Mouse (Mus musculus) MEL (cell line): Measurements from ENCODE around the gene Olfr504. TPM values are rescaled to one million over a fixed set of nuclear protein-coding genes. Genes with fewer than 3 reads are reported as not detected.
"Not testable (repeated sequence)": the region's sequence is repeated elsewhere in the genome, so short reads cannot be mapped to it uniquely, and the experiment has no call there.

Experiments used
- DNase-seq: peaks from one replicate; pipeline ENCODE4 v3.0.0; 2011; ENCODE audit warnings: low read depth, low spot score
- H3K27ac ChIP-seq: 2 replicates; pipeline ENCODE4 v1.5.1; 2012; ENCODE audit warnings: low read depth, mild to moderate bottlenecking, control low read depth, low read length, moderate library complexity; ENCODE audit not compliant: control insufficient read depth
- H3K27me3 ChIP-seq, 2 experiments: fragments of 150-350 bp in 1 of 2; sonication (generic) in 1 of 2; 2 replicates each; pipeline ENCODE4 v1.6.1; 2012; ENCODE audit warnings: low read length in 2 of 2, mild to moderate bottlenecking in 2 of 2, improper control_type of control experiment in 1 of 2, moderate library complexity in 1 of 2; ENCODE audit not compliant: insufficient read depth in 2 of 2, control insufficient read depth in 1 of 2
- H3K36me3 ChIP-seq, 2 experiments: 2 replicates each; pipeline ENCODE4 v1.6.1; 2012 to 2014; ENCODE audit warnings: low read length in 2 of 2, improper control_type of control experiment in 1 of 2, inconsistent platforms in 1 of 2, mild to moderate bottlenecking in 1 of 2; ENCODE audit not compliant: insufficient read depth in 2 of 2, control insufficient read depth in 1 of 2
- H3K4me1 ChIP-seq, 2 experiments: fragments of 150-350 bp in 1 of 2; sonication (generic) in 1 of 2; 2 replicates each; pipeline ENCODE4 v1.6.1; 2012; ENCODE audit warnings: low read length in 2 of 2, improper control_type of control experiment in 1 of 2, mild to moderate bottlenecking in 1 of 2; ENCODE audit not compliant: insufficient read depth in 2 of 2, control insufficient read depth in 1 of 2
- H3K4me3 ChIP-seq, 2 experiments: fragments of 150-350 bp in 1 of 2; sonication (generic) in 1 of 2; 2 replicates each; pipeline ENCODE4 v1.5.1; 2012; ENCODE audit warnings: low read depth in 2 of 2, low read length in 2 of 2, mild to moderate bottlenecking in 2 of 2, moderate library complexity in 2 of 2, control low read depth in 1 of 2, improper control_type of control experiment in 1 of 2; ENCODE audit not compliant: control insufficient read depth in 1 of 2, insufficient read depth in 1 of 2
- H3K79me2 ChIP-seq: 2 replicates; pipeline ENCODE4 v1.6.1; 2012; ENCODE audit warnings: mild to moderate bottlenecking, low read length, moderate library complexity; ENCODE audit not compliant: control insufficient read depth, poor library complexity, insufficient read depth
- H3K9ac ChIP-seq: 2 replicates; pipeline ENCODE4 v1.6.1; 2012; ENCODE audit warnings: low read depth, mild to moderate bottlenecking, control low read depth, low read length, moderate library complexity; ENCODE audit not compliant: control insufficient read depth, poor library complexity, severe bottlenecking
- H3K9me3 ChIP-seq: fragments of 150-350 bp; sonication (generic); replicated peaks from 2 replicates; pipeline ENCODE4 v1.6.1; 2012; ENCODE audit warnings: mild to moderate bottlenecking, low read length, improper control_type of control experiment, moderate library complexity; ENCODE audit not compliant: insufficient read depth
- BHLHE40 ChIP-seq: IDR thresholded peaks from 2 replicates; pipeline ENCODE4 v1.6.1; 2012; ENCODE audit warnings: low read depth, mild to moderate bottlenecking, inconsistent platforms, low read length, improper control_type of control experiment, borderline replicate concordance
- CHD2 ChIP-seq: IDR thresholded peaks from 2 replicates; pipeline ENCODE4 v1.6.1; 2011; ENCODE audit warnings: low read length, improper control_type of control experiment
- CTCF ChIP-seq, 3 experiments: IDR thresholded peaks in 2 of 3; conservative IDR thresholded peaks in 1 of 3; 2 replicates each; pipeline ENCODE4 v1.5.1; 2011 to 2012; ENCODE audit warnings: low read length in 3 of 3, low read depth in 2 of 3, mild to moderate bottlenecking in 2 of 3, improper control_type of control experiment in 1 of 3, inconsistent platforms in 1 of 3, mixed read lengths in 1 of 3, moderate library complexity in 1 of 3; ENCODE audit not compliant: control insufficient read depth in 1 of 3, insufficient read depth in 1 of 3, poor library complexity in 1 of 3, severe bottlenecking in 1 of 3
- ELF1 ChIP-seq: IDR thresholded peaks from 2 replicates; pipeline ENCODE4 v1.6.1; 2014; ENCODE audit warnings: low read depth, mild to moderate bottlenecking, inconsistent platforms, low read length, improper control_type of control experiment, moderate library complexity
- ETS1 ChIP-seq: IDR thresholded peaks from 2 replicates; pipeline ENCODE4 v1.6.1; 2012; ENCODE audit warnings: low read depth, mild to moderate bottlenecking, inconsistent platforms, low read length, improper control_type of control experiment, moderate library complexity
- GATA1 ChIP-seq: IDR thresholded peaks from 2 replicates; pipeline ENCODE4 v1.6.1; 2011; ENCODE audit warnings: low read depth, low read length, improper control_type of control experiment
- JUND ChIP-seq: IDR thresholded peaks from 2 replicates; pipeline ENCODE4 v1.6.1; 2011; ENCODE audit warnings: low read depth, mild to moderate bottlenecking, improper control_type of control experiment, low read length
- MAFK ChIP-seq: IDR thresholded peaks from 2 replicates; pipeline ENCODE4 v1.6.1; 2011; ENCODE audit warnings: low read depth, mild to moderate bottlenecking, low read length, improper control_type of control experiment, borderline replicate concordance
- MAZ ChIP-seq: IDR thresholded peaks from 2 replicates; pipeline ENCODE4 v1.6.1; 2012; ENCODE audit warnings: low read depth, mild to moderate bottlenecking, inconsistent platforms, low read length, improper control_type of control experiment
- MEF2A ChIP-seq: IDR thresholded peaks from 2 replicates; pipeline ENCODE4 v1.6.1; 2014; ENCODE audit warnings: low read depth, mild to moderate bottlenecking, inconsistent platforms, low read length, improper control_type of control experiment; ENCODE audit not compliant: poor library complexity, insufficient replicate concordance, severe bottlenecking; ENCODE audit errors: extremely low read depth
- MXI1 ChIP-seq: IDR thresholded peaks from 2 replicates; pipeline ENCODE4 v1.6.1; 2011; ENCODE audit warnings: mild to moderate bottlenecking, low read depth, low read length, improper control_type of control experiment
- MYB ChIP-seq: IDR thresholded peaks from 2 replicates; pipeline ENCODE4 v1.6.1; 2011; ENCODE audit warnings: mild to moderate bottlenecking, low read depth, low read length, improper control_type of control experiment
- NELFE ChIP-seq: IDR thresholded peaks from 2 replicates; pipeline ENCODE4 v1.6.1; 2011; ENCODE audit warnings: low read depth, low read length, improper control_type of control experiment
- POLR2A ChIP-seq, 2 experiments: IDR thresholded peaks; 2 replicates each; pipeline ENCODE4 v1.6.1; 2011 to 2012; ENCODE audit warnings: low read length in 2 of 2, mild to moderate bottlenecking in 2 of 2, control low read depth in 1 of 2, improper control_type of control experiment in 1 of 2, low read depth in 1 of 2, moderate library complexity in 1 of 2; ENCODE audit not compliant: control insufficient read depth in 1 of 2, insufficient read depth in 1 of 2, poor library complexity in 1 of 2
- POLR2AphosphoS5 ChIP-seq: IDR thresholded peaks from 2 replicates; pipeline ENCODE4 v1.6.1; 2012; ENCODE audit warnings: low read depth, borderline replicate concordance, mild to moderate bottlenecking, inconsistent platforms, low read length, moderate library complexity, mixed read lengths
- SIN3A ChIP-seq: IDR thresholded peaks from 2 replicates; pipeline ENCODE4 v1.6.1; 2012; ENCODE audit warnings: low read length, improper control_type of control experiment, inconsistent platforms
- SMC3 ChIP-seq: IDR thresholded peaks from 2 replicates; pipeline ENCODE4 v1.6.1; 2011; ENCODE audit warnings: low read depth, low read length, improper control_type of control experiment
- TCF12 ChIP-seq: IDR thresholded peaks from 2 replicates; pipeline ENCODE4 v1.6.1; 2014; ENCODE audit warnings: low read depth, mild to moderate bottlenecking, inconsistent platforms, low read length, improper control_type of control experiment, moderate library complexity
- UBTF ChIP-seq: IDR thresholded peaks from 2 replicates; pipeline ENCODE4 v1.6.1; 2012; ENCODE audit warnings: low read depth, mild to moderate bottlenecking, inconsistent platforms, low read length, improper control_type of control experiment, moderate library complexity, borderline replicate concordance; ENCODE audit not compliant: insufficient read depth
- USF1 ChIP-seq: IDR thresholded peaks from 2 replicates; pipeline ENCODE4 v1.6.1; 2014; ENCODE audit warnings: low read depth, mild to moderate bottlenecking, inconsistent platforms, low read length, improper control_type of control experiment, moderate library complexity
- USF2 ChIP-seq, 2 experiments: IDR thresholded peaks; 2 replicates each; pipeline ENCODE4 v1.6.1; 2011 to 2012; ENCODE audit warnings: improper control_type of control experiment in 2 of 2, low read length in 2 of 2, borderline replicate concordance in 1 of 2, inconsistent platforms in 1 of 2, low read depth in 1 of 2, mild to moderate bottlenecking in 1 of 2; ENCODE audit not compliant: insufficient read depth in 1 of 2
- ZMIZ1 ChIP-seq: IDR thresholded peaks from 2 replicates; pipeline ENCODE4 v1.6.1; 2012; ENCODE audit warnings: low read depth, mild to moderate bottlenecking, inconsistent platforms, low read length, improper control_type of control experiment, moderate library complexity
- ZNF384 ChIP-seq: IDR thresholded peaks from 2 replicates; pipeline ENCODE4 v1.6.1; 2012; ENCODE audit warnings: low read depth, mild to moderate bottlenecking, inconsistent platforms, low read length, improper control_type of control experiment
- polyA plus RNA-seq, 2 experiments: library from polyadenylated mRNA; stranded (reverse) in 1 of 2; unstranded in 1 of 2; fragments of >175 nt in 1 of 2; fragments of >200 nt in 1 of 2; gene quantifications; 2 replicates each; pipeline versions ENCODE4 v1.2.1 to v1.2.4; 2012; ENCODE audit warnings: low replicate concordance in 2 of 2, low read depth in 1 of 2; ENCODE audit not compliant: insufficient read length in 2 of 2, insufficient read depth in 1 of 2, missing spikeins in 1 of 2
- total RNA-seq: library from RNA; depleted of rRNA; stranded (reverse); fragments of 300-350 nt; gene quantifications from 2 replicates; pipeline ENCODE4 v1.2.3, GENCODE M21; 2012

The Olfr504 gene
- total and polyA plus RNA-seq, 3 experiments = not detected

DNA sequence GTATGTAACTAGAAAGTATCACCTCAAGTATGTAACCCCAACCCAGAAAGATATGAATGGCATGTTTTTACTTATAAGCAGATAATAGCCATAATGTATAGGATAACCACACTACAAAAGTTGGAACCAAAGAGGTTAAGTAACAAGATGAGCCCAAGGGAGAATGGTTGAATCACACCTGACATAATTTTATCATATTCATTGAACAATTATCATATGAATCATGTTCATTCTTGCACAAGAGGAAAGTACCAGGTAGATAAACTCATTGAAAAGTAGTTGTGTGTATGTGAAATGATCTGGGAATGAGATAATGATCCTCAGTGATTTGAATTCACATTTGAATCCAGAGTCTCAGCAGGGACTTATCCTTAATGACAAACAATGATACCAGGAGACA is 44.9 kb upstream of the Olfr504 start, which contains the start of gene Olfr506:
TSS of gene Olfr506 (plus strand) at position 301 of the 400 bp plus-strand sequence.
- DNase-seq = no peak
- Histone ChIP-seq H3K27ac (no peak within 1 kb of the TSS), H3K9ac (no peak within 1 kb of the TSS), H3K79me2 (no peaks in the 10 kb centered on the region), H3K4me1 (0 out of 4 replicates have a peak, but pooled peaks cover 0 to 2% of the 10 kb centered on the region in 2 experiments), H3K9me3 (no peaks in the 10 kb centered on the region), H3K27me3 (no peaks in the 10 kb centered on the region), H3K36me3 (no peaks in the 10 kb centered on the region; a peak in 1 of 4 replicates), H3K4me3 (no peak within 1 kb of the TSS)
- no peak for TF ChIP-seq ELF1
- TF ChIP-seq SIN3A = no peak
- no peak for TF ChIP-seq NELFE
- TF ChIP-seq ZMIZ1 = no peak
- no peak for TF ChIP-seq UBTF
- TF ChIP-seq MXI1 = no peak
- TF ChIP-seq MYB = no peak
- TF ChIP-seq MEF2A = no peak
- TF ChIP-seq TCF12 = no peak
- no peak for TF ChIP-seq MAFK
- no peak for TF ChIP-seq USF1
- no peak for TF ChIP-seq USF2 (IDR thresholded peaks at IDR 0.05; ENCODE audit: borderline replicate concordance in 1 of 2, insufficient read depth in 1 of 2, low read depth in 1 of 2, low read length in 2 of 2)
- TF ChIP-seq ZNF384 = no peak
- TF ChIP-seq MAZ = no peak
- TF ChIP-seq POLR2A (IDR thresholded peaks at IDR 0.05; ENCODE audit: control insufficient read depth in 1 of 2, insufficient read depth in 1 of 2, low read depth in 1 of 2, low read length in 2 of 2, poor library complexity in 1 of 2) = no peak
- no peak for TF ChIP-seq ETS1

DNA sequence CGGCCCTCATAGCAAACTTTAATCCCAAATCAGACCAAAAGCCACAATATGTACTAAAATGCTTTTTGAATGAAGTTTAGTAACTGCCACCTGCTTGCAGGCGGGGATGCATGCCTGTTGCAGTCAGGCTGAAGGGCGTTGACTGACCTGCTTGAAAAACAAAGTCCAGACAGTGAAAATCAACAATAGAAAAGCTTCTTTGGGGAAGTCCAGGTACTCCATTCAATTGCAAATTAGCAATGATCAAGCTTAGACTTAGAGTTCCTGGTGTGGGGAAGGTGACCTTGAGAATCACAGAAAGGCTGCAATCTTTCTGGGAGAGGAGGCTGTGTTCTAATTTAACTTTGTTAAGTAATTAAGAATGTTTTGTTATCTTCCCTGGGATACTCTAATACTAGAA is 36.3 kb upstream of the Olfr504 start:
- not testable (repeated sequence) for H3K27me3 ChIP-seq, H3K36me3 ChIP-seq, H3K27ac ChIP-seq, H3K79me2 ChIP-seq, DNase-seq, H3K9me3 ChIP-seq, H3K9ac ChIP-seq, H3K4me1 ChIP-seq, H3K4me3 ChIP-seq

DNA sequence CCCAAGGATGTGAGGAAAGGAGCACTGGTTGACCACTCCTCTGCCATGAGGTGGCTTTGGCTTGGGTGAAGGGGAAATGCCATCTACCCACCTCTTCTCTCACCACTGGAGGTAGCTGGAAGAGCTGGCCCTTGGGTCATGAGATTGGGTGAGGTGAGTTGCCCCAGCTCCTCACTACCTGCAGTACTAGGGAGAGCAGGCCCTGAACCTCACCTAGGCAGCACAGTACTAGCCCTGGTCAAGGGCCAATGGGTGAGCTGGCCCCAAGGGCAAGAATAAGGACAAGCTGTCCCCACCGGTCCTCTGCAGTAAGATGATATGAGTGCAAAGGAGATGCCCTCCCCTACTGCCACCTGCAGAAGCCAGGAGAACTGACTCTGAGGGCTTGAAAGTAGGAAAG is 24.2 kb upstream of the Olfr504 start:
- H3K36me3 ChIP-seq = no peaks in the 10 kb centered on the region
- TF ChIP-seq BHLHE40 (no peak), ZMIZ1 (no peak), GATA1 (no peak), MYB (no peak), CHD2 (no peak), JUND (no peak), POLR2AphosphoS5 (no peak), NELFE (no peak), SMC3 (no peak), ZNF384 (no peak), CTCF (IDR thresholded peaks at IDR 0.05 in 2 of 3, conservative IDR thresholded peaks at IDR 0.05 in 1 of 3; ENCODE audit: control insufficient read depth in 1 of 3, insufficient read depth in 1 of 3, low read depth in 2 of 3, low read length in 3 of 3, poor library complexity in 1 of 3, severe bottlenecking in 1 of 3) (no peak)
- no peak overlapping the region for H3K4me3 ChIP-seq
- no peaks in the 10 kb centered on the region for H3K27me3 ChIP-seq
- no peak for DNase-seq
- no peak overlapping the region for H3K9ac ChIP-seq
- H3K4me1 ChIP-seq = no peaks in the 10 kb centered on the region
- H3K79me2 ChIP-seq = no peaks in the 10 kb centered on the region
- H3K27ac ChIP-seq = no peak overlapping the region
- H3K9me3 ChIP-seq = no peaks in the 10 kb centered on the region

DNA sequence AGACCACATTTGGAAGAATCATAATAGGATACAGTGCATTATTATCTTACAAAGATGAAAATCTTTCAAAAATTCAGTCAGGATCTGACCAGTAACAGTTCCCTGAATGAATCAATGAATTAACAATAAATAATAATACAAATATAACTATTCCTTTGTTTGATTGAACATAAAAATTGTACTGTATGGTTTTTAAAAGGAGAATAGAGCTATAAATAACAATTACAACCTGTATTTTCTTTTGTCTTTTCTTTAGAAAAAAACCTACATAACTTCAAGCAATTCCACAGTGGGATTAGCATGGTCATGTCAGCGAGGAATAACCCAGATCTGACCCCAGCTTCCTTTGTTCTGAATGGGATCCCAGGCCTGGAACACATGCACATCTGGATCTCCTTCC is 21.4 kb downstream of the Olfr504 start, which contains the start of gene Olfr503:
TSS of gene Olfr503 (plus strand) at position 301 of the 400 bp plus-strand sequence.
- not testable (repeated sequence) for H3K79me2 ChIP-seq, H3K27ac ChIP-seq, H3K27me3 ChIP-seq, H3K9me3 ChIP-seq, DNase-seq, H3K36me3 ChIP-seq, H3K9ac ChIP-seq, H3K4me3 ChIP-seq, H3K4me1 ChIP-seq
